Mouse (Mus musculus): ENCODE data around the gene Ubxn11.
A peak's percentile ranks its signal among the peaks of the same experiment; 100 is the strongest.
"Not testable (repeated sequence)": the region's sequence is repeated elsewhere in the genome, so short reads cannot be mapped to it uniquely, and the experiment has no call there.

Gene Ubxn11

GRCm38 (mm10) chr4:134119644-134120043, 17.3 kb downstream of the Ubxn11 start:
- peak; percentile 63 to 70 for DNase-seq

GRCm38 (mm10) chr4:134120192-134120805, 17.9 kb downstream of the Ubxn11 start:
- peak in 1 of 2 experiments; percentile 40 for DNase-seq

GRCm38 (mm10) chr4:134120916-134121315, 18.5 kb downstream of the Ubxn11 start:
- DNase-seq: peak; percentile 34 to 49

- peak; percentile 83 to 91 for DNase-seq
Observed at GRCm38 (mm10) chr4:134121571-134121970, 19.2 kb downstream of the Ubxn11 start.

- DNase-seq: peak; percentile 40 to 50
Observed at GRCm38 (mm10) chr4:134122281-134122680, 19.9 kb downstream of the Ubxn11 start.

- no peak for DNase-seq
Observed at GRCm38 (mm10) chr4:134123147-134123546, 20.8 kb downstream of the Ubxn11 start.

GRCm38 (mm10) chr4:134123680-134124551, 21.5 kb downstream of the Ubxn11 start:
- DNase-seq: peak; percentile 81 to 85

- DNase-seq: no peak
Observed at GRCm38 (mm10) chr4:134125383-134126060, 23.2 kb downstream of the Ubxn11 start.

- peak in 1 of 2 experiments; percentile 32 for DNase-seq
Observed at GRCm38 (mm10) chr4:134126300-134127120, 24.1 kb downstream of the Ubxn11 start.

- peak in 1 of 2 experiments; percentile 39 for DNase-seq
Observed at GRCm38 (mm10) chr4:134127121-134127455, 24.7 kb downstream of the Ubxn11 start.

GRCm38 (mm10) chr4:134127793-134128192, 25.4 kb downstream of the Ubxn11 start:
- peak in 1 of 2 experiments; percentile 31 for DNase-seq

GRCm38 (mm10) chr4:134128221-134128982, 26.0 kb downstream of the Ubxn11 start, which contains the start of gene Sh3bgrl3:
TSS of gene Sh3bgrl3 (minus strand) at chr4:134128789.
- peak; percentile 91 to 95 for DNase-seq

GRCm38 (mm10) chr4:134128983-134129362, 26.6 kb downstream of the Ubxn11 start:
- DNase-seq: peak; percentile 59 to 71

- peak in 1 of 2 experiments; percentile 50 for DNase-seq
Observed at GRCm38 (mm10) chr4:134129482-134129881, 27.1 kb downstream of the Ubxn11 start.

- DNase-seq: no peak
Observed at GRCm38 (mm10) chr4:134132117-134132516, 29.7 kb downstream of the Ubxn11 start.

GRCm38 (mm10) chr4:134132519-134133095, 30.2 kb downstream of the Ubxn11 start:
- no peak for DNase-seq

GRCm38 (mm10) chr4:134136280-134136926, 34.0 kb downstream of the Ubxn11 start:
- no peak for DNase-seq

GRCm38 (mm10) chr4:134138857-134139256, 36.5 kb downstream of the Ubxn11 start:
- DNase-seq: no peak

GRCm38 (mm10) chr4:134144297-134144696, 41.9 kb downstream of the Ubxn11 start:
- not testable (repeated sequence) for DNase-seq

- DNase-seq: no peak
Observed at GRCm38 (mm10) chr4:134149389-134149788, 47.0 kb downstream of the Ubxn11 start.

GRCm38 (mm10) chr4:134152112-134152511, 49.7 kb downstream of the Ubxn11 start:
- DNase-seq: no peak

Measured in thymus, postnatal 36 days (tissue).